Mouse (Mus musculus) granulocyte monocyte progenitor cell, adult 5-6 weeks (primary cell): ENCODE data around the gene Wdr83. TPM values are rescaled to one million over a fixed set of nuclear protein-coding genes. Genes with fewer than 3 reads are reported as not detected.
A peak's percentile ranks its signal among the peaks of the same experiment; 100 is the strongest.

Source experiments
- ATAC-seq: replicated peaks from 2 replicates; pipeline ENCODE4 v1.8.0; 2016; ENCODE audit warnings: mild to moderate bottlenecking, moderate TSS enrichment, inconsistent platforms; ENCODE audit not compliant: poor library complexity, severe bottlenecking
- total RNA-seq, 2 experiments: library from RNA; stranded (forward) in 1 of 2; stranded (reverse) in 1 of 2; fragments of 200-712, 200-1000 nt in 1 of 2; fragments of >200 nt in 1 of 2; fragmentation: Nextera tagmentation in 1 of 2; gene quantifications; 2 replicates each; pipeline ENCODE4 v1.2.3; 2014 to 2017

Gene Wdr83
- total RNA-seq, 2 experiments from 2014 or later, result 23.3 to 81.8 TPM

- ATAC-seq, result peak; percentile 68
Measured at GRCm38 (mm10) chr8:85036718-85037365, 44.3 kb downstream of the Wdr83 start, which contains the start of gene Tnpo2. Tnpo2 (plus strand) TSS chr8:85036915.

GRCm38 (mm10) chr8:85036381-85036717 lies 44.8 kb downstream of the Wdr83 start:
- no peak for ATAC-seq

GRCm38 (mm10) chr8:85035728-85036310 lies 45.3 kb downstream of the Wdr83 start:
- no peak for ATAC-seq

GRCm38 (mm10) chr8:85035165-85035727 lies 45.9 kb downstream of the Wdr83 start:
- ATAC-seq, result no peak

GRCm38 (mm10) chr8:85034764-85035163 lies 46.3 kb downstream of the Wdr83 start:
- peak; percentile 26 for ATAC-seq

GRCm38 (mm10) chr8:85033867-85034266 lies 47.2 kb downstream of the Wdr83 start:
- no peak for ATAC-seq

GRCm38 (mm10) chr8:85032622-85033311 lies 48.3 kb downstream of the Wdr83 start:
- ATAC-seq, result no peak

- ATAC-seq, result no peak
Measured at GRCm38 (mm10) chr8:85029271-85029670, 51.8 kb downstream of the Wdr83 start.

GRCm38 (mm10) chr8:85027922-85028321 lies 53.2 kb downstream of the Wdr83 start:
- no peak for ATAC-seq

GRCm38 (mm10) chr8:85027516-85027855 lies 53.6 kb downstream of the Wdr83 start:
- ATAC-seq, result no peak

GRCm38 (mm10) chr8:85026670-85027515 lies 54.2 kb downstream of the Wdr83 start, which contains the start of gene Trir:
Trir (plus strand) TSS chr8:85026823.
- ATAC-seq, result peak; percentile 77

GRCm38 (mm10) chr8:85025098-85025932 lies 55.8 kb downstream of the Wdr83 start, which contains the start of gene Asna1:
Asna1 (minus strand) TSS chr8:85025281.
- peak; percentile 77 for ATAC-seq

Other genes with a start within 250 kb of the Wdr83 start
- 17.0 and 19.2 TPM in 2 replicates for gene Gadd45gip1, start 249.8 kb downstream of the Wdr83 start, total RNA-seq (2014; fragmentation: Nextera tagmentation)
- 46.2 and 52.4 TPM in 2 replicates for gene Gadd45gip1, start 249.8 kb downstream of the Wdr83 start, total RNA-seq (2017)
- 41.8 TPM in 2 replicates for gene Rad23a, start 240.6 kb downstream of the Wdr83 start, total RNA-seq (2014; fragmentation: Nextera tagmentation)
- 20.1 and 21.4 TPM in 2 replicates for gene Rad23a, start 240.6 kb downstream of the Wdr83 start, total RNA-seq (2017)
- 1,333 and 1,645 TPM in 2 replicates for gene Calr, start 234.4 kb downstream of the Wdr83 start, total RNA-seq (2014; fragmentation: Nextera tagmentation)
- gene Calr, start 234.4 kb downstream of the Wdr83 start, total RNA-seq (2017), result 4,572 and 4,672 TPM in 2 replicates
- 90.9 TPM in 2 replicates for gene Farsa, start 224.3 kb downstream of the Wdr83 start, total RNA-seq (2014; fragmentation: Nextera tagmentation)
- 187 and 190 TPM in 2 replicates for gene Farsa, start 224.3 kb downstream of the Wdr83 start, total RNA-seq (2017)
- gene Syce2, start 209.2 kb downstream of the Wdr83 start, total RNA-seq (2014; fragmentation: Nextera tagmentation), result 172 and 176 TPM in 2 replicates
- 126 and 155 TPM in 2 replicates for gene Syce2, start 209.2 kb downstream of the Wdr83 start, total RNA-seq (2017)
- 23.2 and 25.8 TPM in 2 replicates for gene Gcdh, start 187.4 kb downstream of the Wdr83 start, total RNA-seq (2014; fragmentation: Nextera tagmentation)
- gene Gcdh, start 187.4 kb downstream of the Wdr83 start, total RNA-seq (2017), result 20.1 and 30.3 TPM in 2 replicates
- 0.52 and 1.0 TPM in 2 replicates for gene Klf1, start 179.4 kb downstream of the Wdr83 start, total RNA-seq (2014; fragmentation: Nextera tagmentation)
- gene Klf1, start 179.4 kb downstream of the Wdr83 start, total RNA-seq (2017), result 0.43 and 0.72 TPM in 2 replicates
- 35.6 and 55.5 TPM in 2 replicates for gene Dnase2a, start 172.7 kb downstream of the Wdr83 start, total RNA-seq (2014; fragmentation: Nextera tagmentation)
- gene Dnase2a, start 172.7 kb downstream of the Wdr83 start, total RNA-seq (2017), result 59.6 and 117 TPM in 2 replicates
- gene Mast1, start 143.9 kb downstream of the Wdr83 start, total RNA-seq (2014; fragmentation: Nextera tagmentation), result not detected in 2 replicates
- gene Mast1, start 143.9 kb downstream of the Wdr83 start, total RNA-seq (2017), result not detected in 2 replicates
- gene Rtbdn, start 134.3 kb downstream of the Wdr83 start, total RNA-seq (2014; fragmentation: Nextera tagmentation), result not detected in 2 replicates
- not detected in 2 replicates for gene Rtbdn, start 134.3 kb downstream of the Wdr83 start, total RNA-seq (2017)
- gene Gm49661, start 111.9 kb downstream of the Wdr83 start, total RNA-seq (2014; fragmentation: Nextera tagmentation), result not detected in 2 replicates
- not detected in 2 replicates for gene Gm49661, start 111.9 kb downstream of the Wdr83 start, total RNA-seq (2017)
- 210 and 303 TPM in 2 replicates for gene Prdx2, start 111.7 kb downstream of the Wdr83 start, total RNA-seq (2014; fragmentation: Nextera tagmentation)
- 360 and 421 TPM in 2 replicates for gene Prdx2, start 111.7 kb downstream of the Wdr83 start, total RNA-seq (2017)
- gene Rnaseh2a, start 111.5 kb downstream of the Wdr83 start, total RNA-seq (2014; fragmentation: Nextera tagmentation), result 116 and 172 TPM in 2 replicates
- 91.3 and 148 TPM in 2 replicates for gene Rnaseh2a, start 111.5 kb downstream of the Wdr83 start, total RNA-seq (2017)
- gene Junb, start 102.6 kb downstream of the Wdr83 start, total RNA-seq (2014; fragmentation: Nextera tagmentation), result 3.3 and 14.2 TPM in 2 replicates
- 39.6 and 46.0 TPM in 2 replicates for gene Junb, start 102.6 kb downstream of the Wdr83 start, total RNA-seq (2017)
- gene Hook2, start 90.7 kb downstream of the Wdr83 start, total RNA-seq (2014; fragmentation: Nextera tagmentation), result 5.2 and 6.1 TPM in 2 replicates
- 5.7 and 8.2 TPM in 2 replicates for gene Hook2, start 90.7 kb downstream of the Wdr83 start, total RNA-seq (2017)
- not detected in 2 replicates for gene Best2, start 66.8 kb downstream of the Wdr83 start, total RNA-seq (2014; fragmentation: Nextera tagmentation)
- not detected in 2 replicates for gene Best2, start 66.8 kb downstream of the Wdr83 start, total RNA-seq (2017)
- gene Asna1, start 56.0 kb downstream of the Wdr83 start, total RNA-seq (2014; fragmentation: Nextera tagmentation), result 73.1 and 73.3 TPM in 2 replicates
- gene Asna1, start 56.0 kb downstream of the Wdr83 start, total RNA-seq (2017), result 74.5 and 91.2 TPM in 2 replicates
- gene Trir, start 54.5 kb downstream of the Wdr83 start, total RNA-seq (2014; fragmentation: Nextera tagmentation), result 112 and 128 TPM in 2 replicates
- 245 and 280 TPM in 2 replicates for gene Trir, start 54.5 kb downstream of the Wdr83 start, total RNA-seq (2017)
- gene Tnpo2, start 44.4 kb downstream of the Wdr83 start, total RNA-seq (2014; fragmentation: Nextera tagmentation), result 19.6 and 25.0 TPM in 2 replicates
- gene Tnpo2, start 44.4 kb downstream of the Wdr83 start, total RNA-seq (2017), result 21.5 and 26.8 TPM in 2 replicates
- 11.6 and 13.5 TPM in 2 replicates for gene Fbxw9, start 21.3 kb downstream of the Wdr83 start, total RNA-seq (2014; fragmentation: Nextera tagmentation)
- 4.1 and 5.9 TPM in 2 replicates for gene Fbxw9, start 21.3 kb downstream of the Wdr83 start, total RNA-seq (2017)
- not detected in 2 replicates for gene Gm5741, start 13.3 kb downstream of the Wdr83 start, total RNA-seq (2014; fragmentation: Nextera tagmentation)
- gene Gm5741, start 13.3 kb downstream of the Wdr83 start, total RNA-seq (2017), result not detected in 2 replicates
- 42.0 and 66.5 TPM in 2 replicates for gene Dhps, start 9.5 kb downstream of the Wdr83 start, total RNA-seq (2014; fragmentation: Nextera tagmentation)
- 19.6 and 30.1 TPM in 2 replicates for gene Dhps, start 9.5 kb downstream of the Wdr83 start, total RNA-seq (2017)
- 189 and 191 TPM in 2 replicates for gene Wdr83os, start 566 bp downstream of the Wdr83 start, total RNA-seq (2014; fragmentation: Nextera tagmentation)
- gene Wdr83os, start 566 bp downstream of the Wdr83 start, total RNA-seq (2017), result 36.6 and 47.4 TPM in 2 replicates
- 91.4 and 110 TPM in 2 replicates for gene Man2b1, start 2.0 kb upstream of the Wdr83 start, total RNA-seq (2014; fragmentation: Nextera tagmentation)
- gene Man2b1, start 2.0 kb upstream of the Wdr83 start, total RNA-seq (2017), result 52.9 and 83.5 TPM in 2 replicates
- not detected in 2 replicates for gene Zfp791, start 41.8 kb upstream of the Wdr83 start, total RNA-seq (2014; fragmentation: Nextera tagmentation)
- not detected in 2 replicates for gene Zfp791, start 41.8 kb upstream of the Wdr83 start, total RNA-seq (2017)
- not detected in 2 replicates for gene Cks1brt, start 70.6 kb upstream of the Wdr83 start, total RNA-seq (2014; fragmentation: Nextera tagmentation)
- gene Cks1brt, start 70.6 kb upstream of the Wdr83 start, total RNA-seq (2017), result not detected in 2 replicates
- not detected in 2 replicates for gene Olfr371, start 144.7 kb upstream of the Wdr83 start, total RNA-seq (2014; fragmentation: Nextera tagmentation)
- not detected in 2 replicates for gene Olfr371, start 144.7 kb upstream of the Wdr83 start, total RNA-seq (2017)
- gene Orc6, start 218.3 kb upstream of the Wdr83 start, total RNA-seq (2014; fragmentation: Nextera tagmentation), result 96.0 and 116 TPM in 2 replicates
- gene Orc6, start 218.3 kb upstream of the Wdr83 start, total RNA-seq (2017), result 99.3 and 103 TPM in 2 replicates
- 72.7 and 83.0 TPM in 2 replicates for gene Vps35, start 218.5 kb upstream of the Wdr83 start, total RNA-seq (2014; fragmentation: Nextera tagmentation)
- gene Vps35, start 218.5 kb upstream of the Wdr83 start, total RNA-seq (2017), result 108 and 149 TPM in 2 replicates